Mouse (Mus musculus) neural tube, embryonic 10.5 days (tissue): ENCODE results near the gene Mfap2.

ENCODE experiments used
- DNase-seq: peaks from one replicate; pipeline ENCODE4 v3.0.0-alpha.2; 2017; ENCODE audit warnings: low spot score; ENCODE audit errors: extremely low spot score

Mfap2 gene

GRCm38 (mm10) chr4:141010118-141010517 lies at the start of gene Mfap2:
Gene Mfap2 (plus strand): TSS chr4:141010418.
- DNase-seq: no peak

DNA sequence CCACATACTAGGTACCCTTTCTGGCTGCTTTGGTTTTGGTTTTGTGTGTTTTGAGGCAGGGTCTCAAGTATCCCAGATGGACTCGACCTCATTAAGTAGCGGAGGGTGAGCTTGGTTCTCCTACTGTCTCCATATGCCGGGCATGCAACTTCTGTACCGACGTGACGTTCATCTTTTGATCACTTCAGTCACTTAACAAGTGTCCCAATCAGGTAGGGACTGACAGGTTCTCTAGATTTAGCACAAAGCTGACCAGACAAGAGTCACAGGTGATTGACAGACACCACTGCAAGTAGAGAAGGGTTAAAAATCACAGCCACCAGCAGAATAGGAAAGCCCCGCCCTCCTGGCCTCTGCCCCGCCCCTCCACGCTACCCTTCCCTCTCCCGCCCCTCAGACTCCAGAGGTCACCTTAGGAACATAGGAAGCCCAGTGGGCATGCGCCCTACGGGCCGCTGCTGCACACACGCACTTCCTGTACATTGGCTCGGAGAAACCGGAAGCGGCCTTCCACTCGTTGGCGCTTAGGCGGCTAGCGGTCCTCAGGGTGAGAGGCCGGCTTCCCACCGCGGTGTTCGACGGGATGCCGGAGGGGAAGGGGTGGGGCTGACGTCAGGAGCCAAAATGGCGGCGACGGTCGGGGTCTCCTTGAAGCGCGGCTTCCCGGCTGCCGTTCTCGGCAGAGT lies 49.3 kb upstream of the Mfap2 start, which contains the start of gene Sdhb:
Sdhb (plus strand) TSS at position 423 of the 686 bp plus-strand sequence.
- DNase-seq: peak; percentile 97

DNA sequence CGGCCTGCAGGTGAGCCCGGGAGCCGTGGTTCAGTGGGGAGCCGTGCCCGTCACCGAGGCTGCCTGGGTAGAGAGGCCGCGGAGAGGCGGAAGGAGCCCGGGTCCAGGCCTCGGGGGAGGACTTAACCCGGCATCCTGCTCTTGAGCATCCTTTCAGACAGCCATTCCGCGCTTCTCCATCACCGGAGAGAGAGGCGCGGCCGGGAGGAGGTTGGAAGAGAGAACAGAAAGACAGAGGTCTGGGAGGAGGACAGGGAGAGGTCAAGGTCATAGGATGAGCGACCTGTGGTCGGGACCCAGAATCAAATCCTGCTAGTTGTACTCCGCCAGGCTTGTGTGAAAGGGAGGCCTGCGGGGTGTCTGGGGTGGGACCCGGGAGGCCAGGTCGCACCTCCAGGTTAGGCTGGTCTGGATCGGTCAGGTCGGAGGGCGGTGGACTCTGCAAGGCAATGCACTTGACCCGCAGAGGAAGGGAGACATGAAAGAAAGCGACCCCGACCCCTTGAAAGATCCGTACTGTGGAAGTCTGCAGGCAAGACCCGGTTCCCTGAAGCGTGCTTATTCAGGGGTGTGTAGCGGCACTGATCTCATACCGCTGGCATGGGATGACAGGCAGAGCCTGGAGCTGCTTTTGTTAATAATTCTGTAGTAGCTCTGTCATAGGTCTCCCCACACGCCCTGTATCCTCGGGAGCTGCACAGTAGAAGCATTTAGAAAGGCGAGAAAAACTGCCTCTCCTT lies 48.6 kb upstream of the Mfap2 start:
- no peak for DNase-seq

GRCm38 (mm10) chr4:140962207-140962909 lies 47.9 kb upstream of the Mfap2 start:
- DNase-seq: no peak

DNA sequence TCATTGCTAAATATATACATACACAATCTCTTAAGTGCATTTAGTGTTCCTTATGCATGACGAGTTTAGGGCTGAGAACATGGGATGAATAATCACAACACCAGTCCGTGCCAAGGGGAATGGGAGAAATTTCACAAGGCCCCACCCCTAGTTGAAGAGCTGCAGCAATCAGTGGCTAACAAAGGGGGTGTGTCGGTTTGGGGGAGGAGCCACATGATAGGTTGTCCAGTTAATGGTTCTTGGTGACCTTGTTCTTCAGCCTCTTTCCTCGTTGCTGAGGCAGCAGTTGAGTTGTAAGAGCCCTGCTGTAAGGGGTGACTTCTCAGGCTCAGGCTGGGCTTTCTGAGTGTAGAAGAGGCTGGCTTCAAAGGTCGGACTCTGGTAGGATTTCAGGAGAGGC lies 47.3 kb upstream of the Mfap2 start:
- no peak for DNase-seq

- no peak for DNase-seq
Observed at GRCm38 (mm10) chr4:140963941-140964597, 46.1 kb upstream of the Mfap2 start.

DNA sequence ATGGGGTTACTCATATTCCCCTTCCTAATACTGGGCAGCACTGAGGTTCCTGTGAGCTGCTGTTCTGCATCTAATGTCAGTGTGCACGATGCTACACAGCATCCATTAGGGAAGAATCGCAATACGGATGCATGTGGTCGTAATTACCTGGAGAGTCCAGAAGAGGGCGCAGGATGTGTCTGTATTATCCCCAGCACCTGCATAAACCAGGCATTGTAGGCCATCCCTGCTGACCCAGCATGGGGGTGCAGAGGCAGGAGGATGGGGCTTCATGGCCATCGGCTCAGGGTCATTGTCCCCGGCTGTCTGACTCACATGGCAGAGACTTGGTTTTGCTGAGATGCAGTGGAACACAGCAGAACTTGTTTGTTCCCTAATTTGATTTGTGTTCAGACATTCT lies 45.6 kb upstream of the Mfap2 start:
- DNase-seq: peak; percentile 69

GRCm38 (mm10) chr4:140967386-140968159 lies 42.6 kb upstream of the Mfap2 start:
- no peak for DNase-seq

- no peak for DNase-seq
Observed at GRCm38 (mm10) chr4:140971691-140972090, 38.5 kb upstream of the Mfap2 start.

GRCm38 (mm10) chr4:140974408-140974807 lies 35.8 kb upstream of the Mfap2 start:
- no peak for DNase-seq

- DNase-seq: no peak
Observed at GRCm38 (mm10) chr4:140975356-140975755, 34.9 kb upstream of the Mfap2 start.

GRCm38 (mm10) chr4:140977278-140977677 lies 32.9 kb upstream of the Mfap2 start:
- no peak for DNase-seq

GRCm38 (mm10) chr4:140977886-140978692 lies 32.1 kb upstream of the Mfap2 start:
- no peak for DNase-seq

DNA sequence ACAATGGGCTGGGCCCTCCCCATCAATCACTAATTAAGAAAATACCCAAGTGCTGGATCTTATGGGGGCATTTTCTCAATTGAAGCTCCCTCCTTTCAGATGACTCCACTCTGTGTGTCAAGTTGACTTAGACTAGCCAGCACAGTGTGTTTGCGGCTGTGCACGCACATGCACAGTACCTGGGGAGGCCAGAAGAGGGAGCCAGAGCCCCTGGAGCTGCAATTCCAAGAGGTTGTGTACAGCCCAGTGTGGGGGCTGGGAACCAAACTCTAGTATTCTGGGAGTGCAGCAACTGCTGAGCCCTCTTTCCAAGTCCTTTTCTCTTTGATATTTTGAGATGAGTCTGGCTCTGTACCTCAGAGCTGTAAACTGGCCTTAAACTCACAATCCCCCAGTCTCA lies 28.6 kb upstream of the Mfap2 start:
- no peak for DNase-seq

GRCm38 (mm10) chr4:140982808-140983207 lies 27.4 kb upstream of the Mfap2 start:
- no peak for DNase-seq

- no peak for DNase-seq
Observed at GRCm38 (mm10) chr4:140983442-140983841, 26.8 kb upstream of the Mfap2 start.

DNA sequence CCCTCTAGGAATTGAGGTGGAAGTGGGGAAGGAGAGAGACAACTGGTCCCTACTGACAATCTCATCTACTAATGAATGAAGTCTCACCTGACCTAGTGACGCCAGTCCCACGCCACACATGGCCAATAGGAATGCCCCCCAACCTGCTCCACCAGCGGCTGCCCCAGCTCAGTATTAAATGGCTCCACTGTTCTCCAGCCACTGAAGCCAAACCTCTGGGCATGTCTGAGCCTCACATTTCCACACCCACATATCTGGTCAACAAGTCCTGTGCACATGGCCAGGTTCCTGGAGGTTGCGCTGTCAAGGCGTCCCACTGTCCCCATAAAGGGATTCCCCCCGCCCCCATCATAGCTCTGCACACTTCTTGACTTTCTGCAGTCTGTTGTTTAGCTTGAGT lies 25.7 kb upstream of the Mfap2 start:
- DNase-seq: no peak

DNA sequence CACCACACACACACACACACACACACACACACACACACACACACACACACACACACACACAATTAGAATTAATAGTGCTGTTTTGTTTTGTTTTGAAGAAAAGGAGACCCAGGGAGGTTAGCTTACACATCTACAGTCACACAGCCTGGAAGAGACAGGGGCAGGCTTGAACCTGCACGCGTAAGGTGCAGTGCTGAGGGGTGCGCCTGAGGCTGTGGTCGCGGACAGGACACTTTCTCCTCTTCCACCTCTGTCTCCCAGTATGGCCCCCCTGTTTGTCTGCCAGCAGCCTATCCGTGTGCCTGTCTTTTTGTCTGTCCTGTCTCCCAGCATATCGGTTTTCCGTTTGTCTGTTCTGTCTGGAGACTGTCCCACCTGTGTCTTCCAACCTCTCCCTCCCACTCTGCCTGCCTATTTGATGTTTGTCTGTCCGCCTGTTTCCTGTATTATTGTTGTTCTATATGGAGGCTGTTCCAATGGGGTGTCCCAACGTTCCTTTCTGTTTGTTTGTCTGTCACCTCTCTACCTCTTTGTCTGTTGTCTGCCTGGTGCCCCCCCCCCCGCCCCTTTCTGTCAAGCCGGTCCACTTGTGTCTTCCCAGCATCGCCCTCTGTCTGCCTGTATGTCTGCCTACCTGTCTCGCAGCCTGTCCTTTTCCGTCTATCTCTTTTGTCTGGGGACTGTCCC lies 24.1 kb upstream of the Mfap2 start:
- no peak for DNase-seq

DNA sequence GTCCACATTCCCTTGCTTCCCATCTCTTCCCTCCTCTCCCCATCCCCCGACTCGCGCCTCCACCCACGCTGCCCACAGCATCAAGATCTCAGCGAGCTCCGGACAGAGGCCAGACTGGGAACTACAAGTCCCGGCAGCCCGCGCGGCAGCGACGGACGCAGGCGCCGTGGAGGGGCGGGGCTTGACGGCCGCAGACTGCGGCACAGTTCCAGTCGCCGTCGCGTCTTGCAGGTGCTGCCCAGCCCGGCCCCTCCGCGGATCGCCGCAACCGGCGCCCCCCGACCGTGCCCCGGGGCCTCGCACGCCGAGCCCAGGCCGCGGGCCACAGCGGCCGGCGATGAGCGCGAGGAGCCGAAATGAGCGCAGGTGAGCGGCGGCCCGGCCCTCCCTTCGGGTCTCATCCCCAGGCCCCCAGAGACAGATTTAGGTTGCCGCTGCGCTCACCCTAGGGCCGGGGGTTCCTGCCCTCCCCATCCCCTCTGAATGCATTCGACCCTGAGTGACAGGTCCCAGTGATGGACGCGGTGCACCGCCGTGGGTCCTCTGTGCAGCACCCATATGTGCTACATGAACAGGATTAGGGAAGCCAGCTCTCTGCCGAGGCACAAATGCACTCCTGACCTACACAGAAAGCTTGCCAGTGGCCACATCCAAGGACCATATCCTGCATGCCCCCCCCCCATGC lies 23.4 kb upstream of the Mfap2 start, which contains the start of gene Atp13a2:
Atp13a2 (plus strand) TSS at position 163 of the 685 bp plus-strand sequence.
- DNase-seq: peak; percentile 88
